Mouse (Mus musculus): ENCODE measurements around the gene Cst12. TPM values are rescaled to one million over a fixed set of nuclear protein-coding genes. Genes with fewer than 3 reads are reported as not detected.

Cst12 gene
- total and polyA plus RNA-seq, 3 experiments: not detected

- DNase-seq (ENCODE audit: low read depth, low spot score): no peak
- H3K4me3 ChIP-seq (ENCODE audit: control insufficient read depth in 1 of 2, insufficient read depth in 1 of 2, low read depth in 2 of 2, low read length in 2 of 2): no peak overlapping the region
- TF ChIP-seq NELFE (IDR thresholded peaks at IDR 0.05; ENCODE audit: low read depth, low read length) (no peak), CHD2 (IDR thresholded peaks at IDR 0.05; ENCODE audit: low read length) (no peak), MXI1 (IDR thresholded peaks at IDR 0.05; ENCODE audit: low read depth, low read length) (no peak), KAT2A (conservative IDR thresholded peaks at IDR 0.05; ENCODE audit: low read depth, low read length) (no peak), JUND (IDR thresholded peaks at IDR 0.05; ENCODE audit: low read depth, low read length) (no peak), ZNF384 (IDR thresholded peaks at IDR 0.05; ENCODE audit: low read depth, low read length) (no peak), CTCF (IDR thresholded peaks at IDR 0.05 in 2 of 3, conservative IDR thresholded peaks at IDR 0.05 in 1 of 3; ENCODE audit: control insufficient read depth in 1 of 3, insufficient read depth in 1 of 3, low read depth in 2 of 3, low read length in 3 of 3, poor library complexity in 1 of 3, severe bottlenecking in 1 of 3) (no peak), ZMIZ1 (IDR thresholded peaks at IDR 0.05; ENCODE audit: low read depth, low read length) (no peak), ELF1 (IDR thresholded peaks at IDR 0.05; ENCODE audit: low read depth, low read length) (no peak), MAX (IDR thresholded peaks at IDR 0.05; ENCODE audit: low read length) (no peak)
Observed at GRCm38 (mm10) chr2:148839224-148839623, 50.1 kb downstream of the Cst12 start.

More at GRCm38 (mm10) chr2:148839224-148839623, 50.1 kb downstream of the Cst12 start:
- Histone ChIP-seq H3K27me3 (ENCODE audit: control insufficient read depth in 1 of 2, insufficient read depth in 2 of 2, low read length in 2 of 2) (no peaks in the 10 kb centered on the region; a peak in 1 of 4 replicates), H3K9ac (ENCODE audit: control insufficient read depth, low read depth, low read length, poor library complexity, severe bottlenecking) (no peak overlapping the region), H3K79me2 (ENCODE audit: control insufficient read depth, insufficient read depth, low read length, poor library complexity) (no peaks in the 10 kb centered on the region), H3K36me3 (ENCODE audit: control insufficient read depth in 1 of 2, insufficient read depth in 2 of 2, low read length in 2 of 2) (no peaks in the 10 kb centered on the region), H3K27ac (ENCODE audit: control insufficient read depth, low read depth, low read length) (no peak overlapping the region), H3K4me1 (ENCODE audit: control insufficient read depth in 1 of 2, insufficient read depth in 2 of 2, low read length in 2 of 2) (no peaks in the 10 kb centered on the region), H3K9me3 (replicated peaks; ENCODE audit: insufficient read depth, low read length) (no peaks in the 10 kb centered on the region)

Other genes starting within 250 kb of the Cst12 start
- 99.5 and 104 TPM in 2 replicates for gene Nxt1, start 116.8 kb upstream of the Cst12 start, total RNA-seq (2012; rRNA removed)
- gene Nxt1, start 116.8 kb upstream of the Cst12 start, polyA plus RNA-seq (2012; ENCODE audit: insufficient read depth in 1 of 2, insufficient read length in 2 of 2, low read depth in 1 of 2, low replicate concordance in 2 of 2, missing spikeins in 1 of 2): 10 to 100 TPM in 1 of 2 experiments, not detected in 1; 70.5 TPM
- gene Gzf1, start 108.3 kb upstream of the Cst12 start, total RNA-seq (2012; rRNA removed): 9.9 and 11.2 TPM in 2 replicates
- gene Gzf1, start 108.3 kb upstream of the Cst12 start, polyA plus RNA-seq (2012; ENCODE audit: insufficient read depth in 1 of 2, insufficient read length in 2 of 2, low read depth in 1 of 2, low replicate concordance in 2 of 2, missing spikeins in 1 of 2): 10 to 100 TPM in 1 of 2 experiments, not detected in 1; 17.7 TPM
- not detected in 2 replicates for gene Napb, start 56.9 kb upstream of the Cst12 start, total RNA-seq (2012; rRNA removed)
- gene Napb, start 56.9 kb upstream of the Cst12 start, polyA plus RNA-seq (2012; ENCODE audit: insufficient read depth in 1 of 2, insufficient read length in 2 of 2, low read depth in 1 of 2, low replicate concordance in 2 of 2, missing spikeins in 1 of 2): not detected
- not detected in 2 replicates for gene Cstl1, start 39.0 kb upstream of the Cst12 start, total RNA-seq (2012; rRNA removed)
- gene Cstl1, start 39.0 kb upstream of the Cst12 start, polyA plus RNA-seq (2012; ENCODE audit: insufficient read depth in 1 of 2, insufficient read length in 2 of 2, low read depth in 1 of 2, low replicate concordance in 2 of 2, missing spikeins in 1 of 2): not detected
- gene Cst11, start 17.9 kb upstream of the Cst12 start, total RNA-seq (2012; rRNA removed): not detected in 2 replicates
- gene Cst11, start 17.9 kb upstream of the Cst12 start, polyA plus RNA-seq (2012; ENCODE audit: insufficient read depth in 1 of 2, insufficient read length in 2 of 2, low read depth in 1 of 2, low replicate concordance in 2 of 2, missing spikeins in 1 of 2): not detected
- not detected in 2 replicates for gene 8030411F24Rik, start 7.4 kb upstream of the Cst12 start, total RNA-seq (2012; rRNA removed)
- gene 8030411F24Rik, start 7.4 kb upstream of the Cst12 start, polyA plus RNA-seq (2012; ENCODE audit: insufficient read depth in 1 of 2, insufficient read length in 2 of 2, low read depth in 1 of 2, low replicate concordance in 2 of 2, missing spikeins in 1 of 2): not detected
- not detected in 2 replicates for gene Cst8, start 9.4 kb downstream of the Cst12 start, total RNA-seq (2012; rRNA removed)
- gene Cst8, start 9.4 kb downstream of the Cst12 start, polyA plus RNA-seq (2012; ENCODE audit: insufficient read depth in 1 of 2, insufficient read length in 2 of 2, low read depth in 1 of 2, low replicate concordance in 2 of 2, missing spikeins in 1 of 2): not detected
- not detected in 2 replicates for gene Cst13, start 30.7 kb downstream of the Cst12 start, total RNA-seq (2012; rRNA removed)
- gene Cst13, start 30.7 kb downstream of the Cst12 start, polyA plus RNA-seq (2012; ENCODE audit: insufficient read depth in 1 of 2, insufficient read length in 2 of 2, low read depth in 1 of 2, low replicate concordance in 2 of 2, missing spikeins in 1 of 2): not detected
- gene Cst9, start 45.8 kb downstream of the Cst12 start, total RNA-seq (2012; rRNA removed): not detected in 2 replicates
- gene Cst9, start 45.8 kb downstream of the Cst12 start, polyA plus RNA-seq (2012; ENCODE audit: insufficient read depth in 1 of 2, insufficient read length in 2 of 2, low read depth in 1 of 2, low replicate concordance in 2 of 2, missing spikeins in 1 of 2): not detected
- not detected in 2 replicates for gene 9230104L09Rik, start 75.7 kb downstream of the Cst12 start, total RNA-seq (2012; rRNA removed)
- not detected for gene 9230104L09Rik, start 75.7 kb downstream of the Cst12 start, polyA plus RNA-seq (2012; ENCODE audit: insufficient read depth in 1 of 2, insufficient read length in 2 of 2, low read depth in 1 of 2, low replicate concordance in 2 of 2, missing spikeins in 1 of 2)
- 104 and 114 TPM in 2 replicates for gene Cst3, start 86.3 kb downstream of the Cst12 start, total RNA-seq (2012; rRNA removed)
- 100 to 1,000 TPM in 1 of 2 experiments, not detected in 1; 122 TPM for gene Cst3, start 86.3 kb downstream of the Cst12 start, polyA plus RNA-seq (2012; ENCODE audit: insufficient read depth in 1 of 2, insufficient read length in 2 of 2, low read depth in 1 of 2, low replicate concordance in 2 of 2, missing spikeins in 1 of 2)
- not detected in 2 replicates for gene Gm1330, start 213.9 kb downstream of the Cst12 start, total RNA-seq (2012; rRNA removed)
- not detected for gene Gm1330, start 213.9 kb downstream of the Cst12 start, polyA plus RNA-seq (2012; ENCODE audit: insufficient read depth in 1 of 2, insufficient read length in 2 of 2, low read depth in 1 of 2, low replicate concordance in 2 of 2, missing spikeins in 1 of 2)
- gene Gm10750, start 227.9 kb downstream of the Cst12 start, total RNA-seq (2012; rRNA removed): not detected in 2 replicates
- not detected for gene Gm10750, start 227.9 kb downstream of the Cst12 start, polyA plus RNA-seq (2012; ENCODE audit: insufficient read depth in 1 of 2, insufficient read length in 2 of 2, low read depth in 1 of 2, low replicate concordance in 2 of 2, missing spikeins in 1 of 2)

Measured in MEL (cell line).